Mouse (Mus musculus) olfactory bulb, adult 2 months (tissue): ENCODE results near the gene Il25.

Source experiments
- CTCF ChIP-seq: fragments of 200-500 bp; IDR thresholded peaks from 2 replicates; pipeline ENCODE4 v1.5.1; 2012; ENCODE audit warnings: low read depth, mild to moderate bottlenecking, low read length, moderate library complexity; ENCODE audit not compliant: insufficient read depth
- POLR2A ChIP-seq: fragments of 200-500 bp; IDR thresholded peaks from 2 replicates; pipeline ENCODE4 v1.6.1; 2012; ENCODE audit warnings: mild to moderate bottlenecking, low read depth, low read length, moderate library complexity; ENCODE audit not compliant: insufficient read depth

GRCm38 (mm10) chr14:54944939-54945338 is 12.4 kb downstream of the Il25 start:
- TF ChIP-seq CTCF (no peak), POLR2A (no peak)
